Mouse (Mus musculus): Measurements from ENCODE around the gene Agbl4.

GRCm38 (mm10) chr4:110360568-110360967, 36.9 kb upstream of the Agbl4 start:
- no peak for TF ChIP-seq TAL1 (IDR thresholded peaks at IDR 0.05; ENCODE audit: low read length)
- TF ChIP-seq GATA1 (IDR thresholded peaks at IDR 0.05; ENCODE audit: low read length), result no peak

All from erythroblast, embryonic 14.5 days (primary cell).